In genomic region chr12:9052075-9052829, GRCm38 (mm10) we compare ENCODE assay signal across 8 mouse cellular contexts. TPM values are rescaled to one million over a fixed set of nuclear protein-coding genes. Genes with fewer than 3 reads are reported as not detected.
DNase-seq lines count a peak whose midpoint lies in the region; ATAC-seq and TF ChIP-seq lines count a peak whose summit lies in the region.

No protein-coding gene starts in this region.

- no peaks in the 10 kb centered on the region; the same call in 1 of the 2 replicates for H3K27me3 ChIP-seq in embryonic facial prominence, embryonic 15.5 days
- H3K27me3 ChIP-seq in heart, embryonic 10.5 days (ENCODE audit: insufficient read depth, poor library complexity, severe bottlenecking): no peaks in the 10 kb centered on the region
- H3K27me3 ChIP-seq in kidney, embryonic 16.5 days (ENCODE audit: insufficient read depth, low read length): no peaks in the 10 kb centered on the region
- H3K27me3 ChIP-seq in liver, adult 2 months (ENCODE audit: control insufficient read depth, insufficient read depth, low read length): no peaks in the 10 kb centered on the region
- H3K27me3 ChIP-seq in splenic B cell, adult 2 months (ENCODE audit: control insufficient read depth, insufficient read depth, low read length, poor library complexity, severe bottlenecking): no peaks in the 10 kb centered on the region

- H3K36me3 ChIP-seq in embryonic facial prominence, embryonic 15.5 days: no peaks in the 10 kb centered on the region
- H3K36me3 ChIP-seq in heart, embryonic 10.5 days: no peaks in the 10 kb centered on the region
- no peaks in the 10 kb centered on the region for H3K36me3 ChIP-seq in kidney, embryonic 16.5 days (ENCODE audit: insufficient read depth, low read length)
- H3K36me3 ChIP-seq in liver, adult 2 months (ENCODE audit: control insufficient read depth, insufficient read depth, low read length): no peaks in the 10 kb centered on the region
- H3K36me3 ChIP-seq in splenic B cell, adult 2 months (ENCODE audit: control insufficient read depth, insufficient read depth, low read length, poor library complexity, severe bottlenecking): no peaks in the 10 kb centered on the region

- H3K9me3 ChIP-seq in embryonic facial prominence, embryonic 15.5 days (replicated peaks): no peaks in the 10 kb centered on the region
- no peaks in the 10 kb centered on the region for H3K9me3 ChIP-seq in heart, embryonic 10.5 days
- no peaks in the 10 kb centered on the region for H3K9me3 ChIP-seq in kidney, embryonic 16.5 days (ENCODE audit: low read length)

- no peak overlapping the region for H3K9ac ChIP-seq in embryonic facial prominence, embryonic 15.5 days
- no peak overlapping the region for H3K9ac ChIP-seq in kidney, embryonic 16.5 days (replicated peaks; ENCODE audit: low read length)
- no peak overlapping the region for H3K9ac ChIP-seq in liver, adult 2 months (ENCODE audit: low read depth, low read length)

- DNase-seq in 416B (ENCODE audit: low read depth): peak; percentile 80
- peak; percentile 28 to 47 for DNase-seq in adrenal gland, postnatal 4 days (ENCODE audit: low spot score in 2 of 2)
- peak; percentile 88 for DNase-seq in heart, embryonic 10.5 days (ENCODE audit: low spot score)
- peak; percentile 57 for DNase-seq in liver, adult 2 months (ENCODE audit: extremely low read depth, low read depth, low spot score)
- peak; percentile 78 for DNase-seq in naive thymus-derived CD4-positive, alpha-beta T cell, adult 2 months (ENCODE audit: low read depth)
- peak; percentile 88 for DNase-seq in splenic B cell, adult 2 months (ENCODE audit: low read depth, low spot score)

- H3K27ac ChIP-seq in embryonic facial prominence, embryonic 15.5 days (replicated peaks): no peak overlapping the region
- H3K27ac ChIP-seq in heart, embryonic 10.5 days: no peak overlapping the region
- no peak overlapping the region for H3K27ac ChIP-seq in kidney, embryonic 16.5 days (ENCODE audit: low read length)
- no peak overlapping the region for H3K27ac ChIP-seq in liver, adult 2 months (replicated peaks; ENCODE audit: insufficient read depth, low read depth, low read length)

- H3K4me3 ChIP-seq in embryonic facial prominence, embryonic 15.5 days (replicated peaks): no peak overlapping the region
- H3K4me3 ChIP-seq in heart, embryonic 10.5 days: no peak overlapping the region
- no peak overlapping the region for H3K4me3 ChIP-seq in kidney, embryonic 16.5 days (ENCODE audit: low read length)
- no peak overlapping the region for H3K4me3 ChIP-seq in liver, adult 2 months (ENCODE audit: insufficient read depth, low read depth, low read length)

- H3K4me2 ChIP-seq in embryonic facial prominence, embryonic 15.5 days (replicated peaks): no peak overlapping the region
- no peak overlapping the region for H3K4me2 ChIP-seq in kidney, embryonic 16.5 days (replicated peaks; ENCODE audit: low read depth, low read length)

- no peak for TF ChIP-seq POLR2A in liver, adult 2 months (IDR thresholded peaks at IDR 0.05; ENCODE audit: extremely low read depth, insufficient read depth, low read length)

- no peaks in the 10 kb centered on the region for H3K79me2 ChIP-seq in liver, adult 2 months (ENCODE audit: control insufficient read depth, insufficient read depth, low read length)

- H3K4me1 ChIP-seq in embryonic facial prominence, embryonic 15.5 days: peaks cover 13% of the 10 kb centered on the region; the same call in 1 of the 2 replicates
- H3K4me1 ChIP-seq in heart, embryonic 10.5 days: peaks cover 4% of the 10 kb centered on the region; the same call in 1 of the 2 replicates
- peaks cover 5% of the 10 kb centered on the region; the same call in 1 of the 2 replicates for H3K4me1 ChIP-seq in kidney, embryonic 16.5 days (ENCODE audit: insufficient read depth, low read length)
- H3K4me1 ChIP-seq in liver, adult 2 months (ENCODE audit: control insufficient read depth, insufficient read depth, low read length): no peaks in the 10 kb centered on the region

- 58% methylated on average over 8 of the region's 8 CpGs for WGBS in embryonic facial prominence, embryonic 15.5 days
- 54% methylated on average over 8 of the region's 8 CpGs for WGBS in heart, embryonic 10.5 days
- WGBS in kidney, embryonic 16.5 days: 58% methylated on average over 8 of the region's 8 CpGs
- WGBS in liver, adult 2 months: 58% methylated on average over 8 of the region's 8 CpGs

- TF ChIP-seq CTCF in liver, adult 2 months (IDR thresholded peaks at IDR 0.05; ENCODE audit: low read depth, low read length): peak; percentile 95

- peak; percentile 72; the same call in 1 of the 2 replicates for ATAC-seq in embryonic facial prominence, embryonic 15.5 days (ENCODE audit: insufficient number of reproducible peaks, low FRiP score, low TSS enrichment, low read depth)
- ATAC-seq in kidney, embryonic 16.5 days (ENCODE audit: low FRiP score, low TSS enrichment): peak; percentile 89

RNA-seq across cellular contexts. Expression of gene Ttc32, which starts 22.5 kb away (rescaled TPM):
- total RNA-seq in adrenal gland, postnatal 4 days (2021): 10 to 100 TPM; 15.6 TPM
- 14.4 and 14.5 TPM in 2 replicates for polyA plus RNA-seq in embryonic facial prominence, embryonic 15.5 days (2015; fragmentation: Nextera tagmentation; extraction: Ambion mirVana)
- 11.8 and 14.4 TPM in 2 replicates for polyA plus RNA-seq in heart, embryonic 10.5 days (2016; fragmentation: Nextera tagmentation; extraction: Ambion mirVana)
- 23.4 and 25.1 TPM in 2 replicates for polyA plus RNA-seq in kidney, embryonic 16.5 days (2015; fragmentation: Nextera tagmentation; extraction: Ambion mirVana)
- total RNA-seq in liver, adult 2 months (2014; rRNA removed): 22.1 and 22.2 TPM in 2 replicates
- 13.8 and 15.9 TPM in 2 replicates for polyA plus RNA-seq in liver, adult 2 months (2012; rRNA removed)

Comparison
In these comparisons a context has a peak if more than half of its experiments do, and no peak if none do; other contexts are left out.
1. DNase-seq: peak in every context shown above with its lines; median percentile 88 in heart, embryonic 10.5 days; 88 in splenic B cell, adult 2 months; 80 in 416B; 78 in naive thymus-derived CD4-positive, alpha-beta T cell, adult 2 months; 57 in liver, adult 2 months; 38 in adrenal gland, postnatal 4 days.